Mouse (Mus musculus) gastrocnemius, adult 18-20 months (tissue): ENCODE measurements around the gene Spon1. TPM values are rescaled to one million over a fixed set of nuclear protein-coding genes. Genes with fewer than 3 reads are reported as not detected.

Source experiments
- DNase-seq: peaks from one replicate; pipeline ENCODE4 v3.0.0; 2021; ENCODE audit warnings: low spot score
- total RNA-seq, 2 experiments: library from RNA; stranded (reverse); gene quantifications; 2 replicates each; pipeline ENCODE4 v1.2.3; 2021

The Spon1 gene
- total RNA-seq, 2 experiments from 2014 or later = 2.3 to 3.1 TPM

- DNase-seq = no peak
Measured at GRCm38 (mm10) chr7:113903127-113903827, 137.5 kb downstream of the Spon1 start.

GRCm38 (mm10) chr7:113903939-113904338 lies 138.1 kb downstream of the Spon1 start:
- no peak for DNase-seq

- no peak for DNase-seq
Measured at GRCm38 (mm10) chr7:113904348-113904895, 138.6 kb downstream of the Spon1 start.

- no peak for DNase-seq
Measured at GRCm38 (mm10) chr7:113909161-113909825, 143.5 kb downstream of the Spon1 start.

- DNase-seq = no peak
Measured at GRCm38 (mm10) chr7:113910856-113911255, 145.1 kb downstream of the Spon1 start.

GRCm38 (mm10) chr7:113915936-113916335 lies 150.1 kb downstream of the Spon1 start:
- DNase-seq = no peak

- DNase-seq = no peak
Measured at GRCm38 (mm10) chr7:113918916-113919315, 153.1 kb downstream of the Spon1 start.

- DNase-seq = peak; percentile 24
Measured at GRCm38 (mm10) chr7:113919505-113919904, 153.7 kb downstream of the Spon1 start.

GRCm38 (mm10) chr7:113920056-113920455 lies 154.3 kb downstream of the Spon1 start:
- peak; percentile 3 for DNase-seq

GRCm38 (mm10) chr7:113924561-113924960 lies 158.8 kb downstream of the Spon1 start:
- no peak for DNase-seq

- DNase-seq = no peak
Measured at GRCm38 (mm10) chr7:113950888-113951287, 185.1 kb downstream of the Spon1 start.

GRCm38 (mm10) chr7:113955431-113955830 lies 189.6 kb downstream of the Spon1 start:
- no peak for DNase-seq

- DNase-seq = peak; percentile 10
Measured at GRCm38 (mm10) chr7:113960841-113961499, 195.2 kb downstream of the Spon1 start.

- no peak for DNase-seq
Measured at GRCm38 (mm10) chr7:113961500-113961895, 195.7 kb downstream of the Spon1 start.

GRCm38 (mm10) chr7:113962078-113962477 lies 196.3 kb downstream of the Spon1 start:
- peak; percentile 54 for DNase-seq

GRCm38 (mm10) chr7:113963766-113964165 lies 198.0 kb downstream of the Spon1 start:
- no peak for DNase-seq

- no peak for DNase-seq
Measured at GRCm38 (mm10) chr7:113965625-113966024, 199.8 kb downstream of the Spon1 start.

GRCm38 (mm10) chr7:113969182-113969581 lies 203.4 kb downstream of the Spon1 start:
- no peak for DNase-seq

- no peak for DNase-seq
Measured at GRCm38 (mm10) chr7:113972536-113972935, 206.7 kb downstream of the Spon1 start.

- no peak for DNase-seq
Measured at GRCm38 (mm10) chr7:113986406-113987134, 220.8 kb downstream of the Spon1 start.

- no peak for DNase-seq
Measured at GRCm38 (mm10) chr7:113988156-113988555, 222.4 kb downstream of the Spon1 start.
